Mouse (Mus musculus): ENCODE results near the gene Cacna1d. TPM values are rescaled to one million over a fixed set of nuclear protein-coding genes. Genes with fewer than 3 reads are reported as not detected.

The Cacna1d gene
- total and polyA plus RNA-seq, 3 experiments, result 0.04 to 0.66 (median 0.08) TPM

GRCm38 (mm10) chr14:30353291-30354126 lies 137.7 kb downstream of the Cacna1d start:
- TF ChIP-seq KAT2A (IDR thresholded peaks at IDR 0.05; ENCODE audit: insufficient replicate concordance, low read length) (no peak), USF2 (conservative IDR thresholded peaks at IDR 0.05; ENCODE audit: low read depth, low read length) (no peak), UBTF (IDR thresholded peaks at IDR 0.05; ENCODE audit: low read depth, low read length) (no peak), JUN (IDR thresholded peaks at IDR 0.05; ENCODE audit: insufficient read depth, low read depth, low read length) (no peak), CHD1 (IDR thresholded peaks at IDR 0.05; ENCODE audit: low read depth, low read length) (no peak), POLR2AphosphoS2 (IDR thresholded peaks at IDR 0.05; ENCODE audit: low read depth, low read length) (no peak), CHD2 (IDR thresholded peaks at IDR 0.05; ENCODE audit: low read length) (no peak), MXI1 (IDR thresholded peaks at IDR 0.05; ENCODE audit: low read depth, low read length) (no peak), TBP (conservative IDR thresholded peaks at IDR 0.05; ENCODE audit: low read depth, low read length) (no peak), ZMIZ1 (IDR thresholded peaks at IDR 0.05; ENCODE audit: low read depth, low read length) (no peak), ELF1 (IDR thresholded peaks at IDR 0.05; ENCODE audit: low read depth, low read length) (no peak), IRF4 (IDR thresholded peaks at IDR 0.05; ENCODE audit: low read depth, low read length) (no peak), SIN3A (IDR thresholded peaks at IDR 0.05; ENCODE audit: low read length) (no peak)
- in situ Hi-C loops (cut with MboI; ENCODE audit: low pct_ligation_motif_present, low pct_unique_long_range_greater_than_20kb, low sequenced_read_pairs), result no loop called here
- H3K79me2 ChIP-seq (replicated peaks; ENCODE audit: control insufficient read depth, extremely low read depth, insufficient read depth, poor library complexity, severe bottlenecking), result no peaks in the 10 kb centered on the region
- H3K9me3 ChIP-seq (replicated peaks; ENCODE audit: low read length), result peaks cover 8% of the 10 kb centered on the region
- peaks cover 5 to 22% of the 10 kb centered on the region in 2 experiments; a peak in 3 of 4 replicates for H3K4me1 ChIP-seq (ENCODE audit: control insufficient read depth in 1 of 2, insufficient read depth in 2 of 2)
- H3K4me2 ChIP-seq (ENCODE audit: insufficient read depth, low read depth, poor library complexity, severe bottlenecking), result peak overlapping the region; percentile 44
- H3K9ac ChIP-seq (ENCODE audit: insufficient read depth, low read depth), result no peak overlapping the region
- no peaks in the 10 kb centered on the region for H3K36me3 ChIP-seq (replicated peaks in 1 of 2; ENCODE audit: control insufficient read depth in 1 of 2, insufficient read depth in 1 of 2, low read length in 1 of 2)
- no peaks in the 10 kb centered on the region for H3K27me3 ChIP-seq (replicated peaks)
- no peak for DNase-seq (ENCODE audit: extremely low read depth)
- peak overlapping the region in 1 of 3 experiments; percentile 55 for H3K4me3 ChIP-seq (replicated peaks in 1 of 3; ENCODE audit: low read depth in 2 of 3, low read length in 2 of 3, poor library complexity in 1 of 3)
- H3K27ac ChIP-seq (ENCODE audit: insufficient read depth, low read depth), result no peak overlapping the region
- dilution Hi-C loops (cut with MboI; ENCODE audit: extremely low pct_ligation_motif_present, extremely low pct_unique_long_range_greater_than_20kb, low sequenced_read_pairs), result no loop called here

GRCm38 (mm10) chr14:30352951-30353270 lies 138.3 kb downstream of the Cacna1d start:
- peaks cover 8% of the 10 kb centered on the region for H3K9me3 ChIP-seq (replicated peaks; ENCODE audit: low read length)
- no peak overlapping the region for H3K27ac ChIP-seq (ENCODE audit: insufficient read depth, low read depth)
- in situ Hi-C loops (cut with MboI; ENCODE audit: low pct_ligation_motif_present, low pct_unique_long_range_greater_than_20kb, low sequenced_read_pairs), result no loop called here
- H3K79me2 ChIP-seq (replicated peaks; ENCODE audit: control insufficient read depth, extremely low read depth, insufficient read depth, poor library complexity, severe bottlenecking), result no peaks in the 10 kb centered on the region
- no peak overlapping the region for H3K4me3 ChIP-seq (replicated peaks in 1 of 3; ENCODE audit: low read depth in 2 of 3, low read length in 2 of 3, poor library complexity in 1 of 3)
- TF ChIP-seq KAT2A (IDR thresholded peaks at IDR 0.05; ENCODE audit: insufficient replicate concordance, low read length), result no peak
- no peak for TF ChIP-seq POLR2A (IDR thresholded peaks at IDR 0.05; ENCODE audit: low read depth, low read length)
- TF ChIP-seq CTCF (conservative IDR thresholded peaks at IDR 0.05 in 1 of 2, IDR thresholded peaks at IDR 0.05 in 1 of 2; ENCODE audit: low read depth in 2 of 2, low read length in 2 of 2), result no peak
- no peak for TF ChIP-seq CHD1 (IDR thresholded peaks at IDR 0.05; ENCODE audit: low read depth, low read length)
- TF ChIP-seq UBTF (IDR thresholded peaks at IDR 0.05; ENCODE audit: low read depth, low read length), result no peak
- no peak for TF ChIP-seq SIN3A (IDR thresholded peaks at IDR 0.05; ENCODE audit: low read length)
- TF ChIP-seq MYC (IDR thresholded peaks at IDR 0.05; ENCODE audit: low read depth, low read length), result no peak
- no peak for TF ChIP-seq SMC3 (IDR thresholded peaks at IDR 0.05; ENCODE audit: low read depth, low read length)
- TF ChIP-seq IRF4 (IDR thresholded peaks at IDR 0.05; ENCODE audit: low read depth, low read length), result no peak
- no peak for TF ChIP-seq NRF1 (IDR thresholded peaks at IDR 0.05; ENCODE audit: low read depth, low read length)
- no peak for TF ChIP-seq ZKSCAN1 (IDR thresholded peaks at IDR 0.05; ENCODE audit: borderline replicate concordance, low read depth, low read length)
- no peak overlapping the region for H3K9ac ChIP-seq (ENCODE audit: insufficient read depth, low read depth)
- dilution Hi-C loops (cut with MboI; ENCODE audit: extremely low pct_ligation_motif_present, extremely low pct_unique_long_range_greater_than_20kb, low sequenced_read_pairs), result no loop called here
- H3K4me1 ChIP-seq (ENCODE audit: control insufficient read depth in 1 of 2, insufficient read depth in 2 of 2), result peaks cover 5 to 16% of the 10 kb centered on the region in 2 experiments; a peak in 3 of 4 replicates
- no peak for DNase-seq (ENCODE audit: extremely low read depth)
- H3K27me3 ChIP-seq (replicated peaks), result no peaks in the 10 kb centered on the region
- no peaks in the 10 kb centered on the region for H3K36me3 ChIP-seq (replicated peaks in 1 of 2; ENCODE audit: control insufficient read depth in 1 of 2, insufficient read depth in 1 of 2, low read length in 1 of 2)
- no peak overlapping the region for H3K4me2 ChIP-seq (ENCODE audit: insufficient read depth, low read depth, poor library complexity, severe bottlenecking)

Measured in CH12.LX (cell line).